Mouse (Mus musculus) limb, embryonic 13.5 days (tissue): ENCODE data around the gene Epo. TPM values are rescaled to one million over a fixed set of nuclear protein-coding genes. Genes with fewer than 3 reads are reported as not detected.

ENCODE experiments used
- ATAC-seq: fragments of 200-750 bp; cut with Nextera tagmentation; 2 replicates; pipeline ENCODE4 v1.8.0; 2017; ENCODE audit warnings: low read depth, moderate number of reproducible peaks, moderate TSS enrichment; ENCODE audit not compliant: low FRiP score
- H3K27ac ChIP-seq: fragments of 300-500 bp; sonication (generic); 2 replicates; pipeline ENCODE4 v1.5.1; 2015; ENCODE audit warnings: inconsistent platforms, mild to moderate bottlenecking, moderate library complexity
- H3K27me3 ChIP-seq: fragments of 300-500 bp; sonication (generic); 2 replicates; pipeline ENCODE4 v1.6.1; 2015; ENCODE audit warnings: mild to moderate bottlenecking, inconsistent platforms
- H3K36me3 ChIP-seq: fragments of 300-500 bp; sonication (generic); 2 replicates; pipeline ENCODE4 v1.6.1; 2015; ENCODE audit warnings: inconsistent platforms, mild to moderate bottlenecking, moderate library complexity
- H3K4me1 ChIP-seq: fragments of 300-500 bp; sonication (generic); 2 replicates; pipeline ENCODE4 v1.6.1; 2015; ENCODE audit warnings: inconsistent platforms
- H3K4me2 ChIP-seq: fragments of 300-500 bp; sonication (generic); replicated peaks from 2 replicates; pipeline ENCODE4 v1.6.1; 2015; ENCODE audit warnings: inconsistent platforms, mild to moderate bottlenecking, moderate library complexity
- H3K4me3 ChIP-seq: fragments of 300-500 bp; sonication (generic); 2 replicates; pipeline ENCODE4 v1.5.1; 2015; ENCODE audit warnings: moderate library complexity, mild to moderate bottlenecking, inconsistent platforms
- H3K9ac ChIP-seq: fragments of 300-500 bp; sonication (generic); 2 replicates; pipeline ENCODE4 v1.6.1; 2015; ENCODE audit warnings: mild to moderate bottlenecking, inconsistent platforms
- H3K9me3 ChIP-seq: fragments of 300-500 bp; sonication (generic); 2 replicates; pipeline ENCODE4 v1.6.1; 2016; ENCODE audit warnings: inconsistent platforms
- WGBS: fragments of 180-500 bp; shearing (Covaris S2); methylation state at CpG from one replicate; pipeline ENCODE4 v1.1.7; 2015; 5-methylcytosine and 5-hydroxymethylcytosine counted together
- polyA plus RNA-seq: library from polyadenylated mRNA; unstranded; fragments of >200 nt; fragmentation: Nextera tagmentation; extraction: Ambion mirVana; gene quantifications from 2 replicates; pipeline ENCODE4 v1.2.1, GENCODE M21; 2015

The Epo gene
- polyA plus RNA-seq, 1 experiment from 2014 or later = 0.78 TPM

DNA sequence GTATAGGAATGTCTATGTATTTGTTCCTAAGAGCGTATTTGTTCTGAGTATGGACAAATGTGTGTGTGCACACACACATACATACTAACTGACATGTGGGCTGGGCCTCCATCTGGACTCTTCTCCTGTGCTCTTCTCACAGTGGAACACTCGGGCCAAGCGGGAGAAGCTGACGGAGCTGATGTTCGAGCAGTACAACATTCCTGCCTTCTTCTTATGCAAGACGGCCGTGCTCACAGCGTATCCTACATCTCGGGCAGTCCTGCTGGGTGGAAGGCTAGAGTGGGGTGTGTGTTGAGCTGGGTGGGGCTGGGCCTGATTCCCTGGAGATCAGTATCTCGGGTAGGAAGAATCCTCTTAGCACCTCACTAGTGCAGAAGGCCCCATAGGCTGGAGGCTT is 29.9 kb upstream of the Epo start:
- H3K27ac ChIP-seq = no peak overlapping the region
- 72% methylated on average over 10 of the region's 10 CpGs for WGBS
- no peak overlapping the region for H3K4me3 ChIP-seq
- H3K4me1 ChIP-seq = no peaks in the 10 kb centered on the region
- no peak for ATAC-seq
- H3K9ac ChIP-seq = no peak overlapping the region
- H3K27me3 ChIP-seq = no peaks in the 10 kb centered on the region
- no peaks in the 10 kb centered on the region for H3K36me3 ChIP-seq
- H3K9me3 ChIP-seq = no peaks in the 10 kb centered on the region
- no peak overlapping the region for H3K4me2 ChIP-seq

DNA sequence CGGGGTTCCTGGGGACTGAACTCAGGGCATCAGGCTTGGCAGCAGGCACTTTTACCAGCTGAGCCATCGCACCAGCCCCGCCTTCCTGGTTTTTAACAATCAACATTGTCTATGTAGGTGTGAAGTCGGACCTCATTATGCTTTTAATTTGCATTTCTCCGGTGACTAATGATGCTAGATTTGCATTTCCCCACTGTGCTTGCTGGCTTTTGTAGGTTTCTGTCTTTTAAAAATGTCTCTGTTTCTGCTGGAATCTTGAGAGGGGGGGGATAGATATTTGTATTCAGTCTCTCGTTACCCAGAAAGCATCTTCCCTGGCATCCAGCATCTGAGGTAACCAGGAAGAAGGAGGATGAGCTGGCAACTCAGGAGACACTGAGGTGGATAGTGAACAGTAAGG is 28.5 kb upstream of the Epo start:
- Histone ChIP-seq H3K9ac (no peak overlapping the region), H3K4me3 (no peak overlapping the region), H3K27me3 (no peaks in the 10 kb centered on the region), H3K4me2 (no peak overlapping the region), H3K36me3 (no peaks in the 10 kb centered on the region), H3K4me1 (no peaks in the 10 kb centered on the region), H3K9me3 (no peaks in the 10 kb centered on the region), H3K27ac (no peak overlapping the region)
- 62% methylated on average over 6 of the region's 6 CpGs for whole genome bisulfite sequencing
- ATAC-seq = no peak

DNA sequence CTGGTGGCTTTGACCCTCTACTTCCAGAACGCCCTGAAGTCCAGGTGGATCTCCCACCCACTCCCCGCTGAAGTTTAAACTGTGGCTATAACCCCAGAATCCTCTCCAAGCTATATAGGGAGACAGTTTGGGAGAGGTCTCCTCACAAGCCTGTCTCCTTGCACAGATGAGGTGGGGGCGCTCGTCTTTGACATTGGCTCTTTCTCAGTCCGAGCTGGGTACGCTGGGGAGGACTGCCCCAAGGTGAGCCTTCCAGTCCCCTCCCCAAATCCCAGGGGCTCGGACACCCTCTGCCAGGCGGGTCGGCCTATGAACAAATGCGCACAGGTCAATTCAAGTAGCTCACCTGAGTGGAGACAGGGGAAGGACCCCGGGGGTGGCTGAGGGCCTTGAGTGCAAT is 20.9 kb upstream of the Epo start:
- no peak overlapping the region for H3K9ac ChIP-seq
- H3K27ac ChIP-seq = no peak overlapping the region
- H3K4me1 ChIP-seq = peaks cover 8% of the 10 kb centered on the region; the same call in 1 of the 2 replicates
- peaks cover 19% of the 10 kb centered on the region for H3K27me3 ChIP-seq
- H3K36me3 ChIP-seq = no peaks in the 10 kb centered on the region
- peak overlapping the region; percentile 53; the same call in 1 of the 2 replicates for H3K4me2 ChIP-seq
- WGBS = 44% methylated on average over 11 of the region's 11 CpGs
- 0 out of 2 replicates have a peak, but pooled peaks have one; percentile 36 for ATAC-seq
- no peaks in the 10 kb centered on the region for H3K9me3 ChIP-seq
- no peak overlapping the region for H3K4me3 ChIP-seq

DNA sequence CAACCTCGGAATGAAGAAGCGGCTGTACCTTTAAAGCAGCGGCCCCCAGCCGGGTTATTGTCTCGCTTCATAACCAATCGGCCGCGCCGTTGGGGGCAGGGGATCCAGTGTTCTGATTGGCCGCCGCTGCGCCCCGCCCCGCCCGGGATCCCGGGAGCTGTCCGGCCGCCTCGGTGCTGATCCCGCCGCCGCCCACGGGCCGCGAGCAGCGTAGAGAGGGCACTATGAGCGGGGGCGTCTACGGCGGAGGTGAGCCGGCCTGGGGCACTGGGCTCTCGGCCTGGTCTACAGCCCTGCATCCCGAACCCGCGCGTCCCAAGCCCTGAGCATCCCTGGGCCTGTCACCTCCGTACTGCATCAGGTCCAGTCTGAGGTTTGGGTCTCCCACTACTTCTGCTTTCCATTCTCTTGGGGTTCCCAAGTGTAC is 20.4 kb upstream of the Epo start, which contains the start of gene Actl6b:
TSS of gene Actl6b (plus strand) at position 107 of the 427 bp plus-strand sequence.
- WGBS = 1% methylated on average over 37 of the region's 37 CpGs
- Histone ChIP-seq H3K27me3 (peaks cover 19% of the 10 kb centered on the region), H3K4me3 (peak within 1 kb of the TSS; percentile 19), H3K4me2 (peak within 1 kb of the TSS; percentile 53), H3K9ac (no peak within 1 kb of the TSS), H3K4me1 (peaks cover 8% of the 10 kb centered on the region; the same call in 1 of the 2 replicates), H3K9me3 (no peaks in the 10 kb centered on the region), H3K36me3 (no peaks in the 10 kb centered on the region), H3K27ac (no peak within 1 kb of the TSS)
- ATAC-seq = peak; percentile 77

DNA sequence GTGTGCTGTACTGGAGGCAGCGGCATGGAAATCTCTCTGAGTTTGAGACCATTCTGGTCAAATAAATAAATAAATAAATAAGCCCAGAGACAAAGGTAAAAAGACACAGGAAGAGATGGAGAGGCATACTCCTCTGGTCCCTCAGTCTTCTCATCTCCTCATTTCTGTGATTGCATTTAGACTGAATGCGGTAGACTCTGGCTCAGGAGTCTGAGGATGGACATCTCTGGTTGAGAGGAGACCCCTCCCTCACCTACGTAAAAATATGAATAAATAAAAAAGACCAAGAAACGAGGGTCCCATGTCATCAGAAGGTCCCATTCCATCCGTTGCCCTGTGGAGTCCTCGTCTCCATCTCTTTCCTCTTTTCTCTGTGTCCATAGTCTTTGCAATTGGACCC is 20.0 kb upstream of the Epo start:
- H3K4me1 ChIP-seq = peaks cover 8% of the 10 kb centered on the region; the same call in 1 of the 2 replicates
- no peak overlapping the region for H3K9ac ChIP-seq
- peak overlapping the region; percentile 53 for H3K4me2 ChIP-seq
- ATAC-seq = no peak
- 32% methylated on average over 6 of the region's 6 CpGs for WGBS
- no peaks in the 10 kb centered on the region for H3K9me3 ChIP-seq
- H3K36me3 ChIP-seq = no peaks in the 10 kb centered on the region
- H3K27ac ChIP-seq = no peak overlapping the region
- peaks cover 19% of the 10 kb centered on the region for H3K27me3 ChIP-seq
- peak overlapping the region; percentile 19 for H3K4me3 ChIP-seq

DNA sequence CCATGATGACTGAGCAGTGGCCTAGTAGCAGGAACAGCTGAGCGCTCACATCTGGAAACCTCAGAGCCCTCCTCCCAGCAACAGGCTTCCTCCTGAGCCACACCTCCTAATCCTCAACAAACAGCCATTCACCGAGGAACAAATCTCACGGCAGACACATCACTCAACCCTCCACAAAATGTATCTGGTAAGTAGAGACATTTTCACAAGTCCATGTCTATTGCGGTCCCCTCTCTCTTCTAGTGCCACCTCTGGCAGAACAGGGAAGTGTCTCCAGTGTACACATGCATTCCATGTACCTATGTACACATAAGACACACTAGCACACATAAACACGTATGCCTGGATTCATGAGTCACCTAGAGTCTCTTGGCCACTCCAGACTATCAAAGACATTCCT is 18.1 kb upstream of the Epo start:
- H3K4me2 ChIP-seq = no peak overlapping the region
- ATAC-seq = no peak
- H3K27ac ChIP-seq = no peak overlapping the region
- no peak overlapping the region for H3K4me3 ChIP-seq
- no peaks in the 10 kb centered on the region for H3K36me3 ChIP-seq
- no peaks in the 10 kb centered on the region for H3K9me3 ChIP-seq
- H3K9ac ChIP-seq = no peak overlapping the region
- peaks cover 19% of the 10 kb centered on the region for H3K27me3 ChIP-seq
- H3K4me1 ChIP-seq = peaks cover 8% of the 10 kb centered on the region; the same call in 1 of the 2 replicates
- WGBS = 76% methylated on average over 5 of the region's 5 CpGs

DNA sequence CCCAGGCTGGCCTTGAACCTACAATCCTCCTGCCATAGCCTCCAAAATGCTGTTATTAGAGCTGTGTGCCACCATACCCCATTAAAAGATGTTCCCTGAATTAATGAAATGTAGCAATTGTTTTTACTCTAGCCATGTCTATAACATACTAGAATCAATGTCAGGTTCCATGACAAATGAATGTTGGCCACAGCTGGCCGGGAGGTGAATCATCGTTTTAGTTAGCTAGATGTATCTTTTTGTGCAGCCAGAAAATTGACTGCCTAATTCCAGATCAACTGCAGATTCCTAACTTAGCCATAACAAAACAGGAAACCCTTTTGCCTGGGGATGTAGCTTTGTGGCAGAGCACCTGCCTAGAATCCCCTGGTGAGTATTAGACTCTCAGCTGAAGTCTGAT is 16.8 kb upstream of the Epo start:
- Histone ChIP-seq H3K27me3 (peaks cover 14% of the 10 kb centered on the region), H3K4me3 (no peak overlapping the region), H3K9me3 (no peaks in the 10 kb centered on the region), H3K4me1 (peaks cover 8% of the 10 kb centered on the region; the same call in 1 of the 2 replicates), H3K4me2 (no peak overlapping the region), H3K36me3 (no peaks in the 10 kb centered on the region), H3K9ac (no peak overlapping the region), H3K27ac (no peak overlapping the region)
- WGBS = 91% methylated on average over 2 of the region's 2 CpGs
- no peak for ATAC-seq

DNA sequence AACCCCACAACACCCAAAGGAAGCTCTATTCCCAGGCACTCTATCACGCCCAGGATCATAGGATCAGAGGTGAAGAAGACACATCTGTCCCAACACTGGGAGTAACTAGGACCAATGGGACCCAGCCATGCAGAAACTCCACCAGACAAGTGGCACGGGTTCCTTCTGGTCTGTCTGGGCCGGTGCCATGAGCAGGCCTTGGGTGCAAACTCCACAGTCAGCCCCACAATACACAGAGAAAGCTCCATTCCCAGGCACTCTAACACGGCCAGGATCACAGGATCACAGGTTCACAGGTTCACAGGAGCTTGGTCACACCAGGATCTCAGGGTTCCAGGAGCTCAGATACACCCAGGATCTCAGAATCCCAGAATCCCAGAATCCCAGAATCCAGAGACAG is 12.6 kb upstream of the Epo start:
- no peak overlapping the region for H3K4me3 ChIP-seq
- H3K27me3 ChIP-seq = no peaks in the 10 kb centered on the region
- H3K9me3 ChIP-seq = no peaks in the 10 kb centered on the region
- H3K9ac ChIP-seq = no peak overlapping the region
- H3K4me1 ChIP-seq = no peaks in the 10 kb centered on the region
- no peak overlapping the region for H3K27ac ChIP-seq
- H3K36me3 ChIP-seq = no peaks in the 10 kb centered on the region
- ATAC-seq = no peak
- WGBS = 70% methylated on average over 4 of the region's 4 CpGs
- no peak overlapping the region for H3K4me2 ChIP-seq

DNA sequence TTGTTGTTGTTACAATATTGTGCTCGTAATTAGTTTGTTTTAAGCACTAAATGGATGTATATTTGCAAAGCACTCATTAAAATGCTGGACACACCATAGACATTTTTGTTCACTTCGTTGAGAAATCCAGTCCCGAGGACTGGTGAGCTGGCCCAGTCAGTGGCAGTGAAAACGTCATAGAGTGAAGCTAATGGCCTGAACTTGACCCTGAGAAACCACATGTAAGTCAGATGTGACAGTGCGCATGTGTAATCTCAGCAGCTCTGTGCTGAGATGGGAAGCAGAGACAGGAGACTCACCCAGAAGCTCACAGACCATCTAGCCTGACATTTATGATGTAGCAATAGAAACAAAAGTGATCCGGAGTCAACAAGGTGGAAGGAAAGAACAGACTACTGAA is 11.9 kb upstream of the Epo start:
- WGBS = 60% methylated on average over 6 of the region's 6 CpGs
- Histone ChIP-seq H3K9me3 (no peaks in the 10 kb centered on the region), H3K4me3 (no peak overlapping the region), H3K4me1 (no peaks in the 10 kb centered on the region), H3K36me3 (no peaks in the 10 kb centered on the region), H3K27me3 (no peaks in the 10 kb centered on the region), H3K9ac (no peak overlapping the region), H3K4me2 (no peak overlapping the region), H3K27ac (no peak overlapping the region)
- no peak for ATAC-seq

DNA sequence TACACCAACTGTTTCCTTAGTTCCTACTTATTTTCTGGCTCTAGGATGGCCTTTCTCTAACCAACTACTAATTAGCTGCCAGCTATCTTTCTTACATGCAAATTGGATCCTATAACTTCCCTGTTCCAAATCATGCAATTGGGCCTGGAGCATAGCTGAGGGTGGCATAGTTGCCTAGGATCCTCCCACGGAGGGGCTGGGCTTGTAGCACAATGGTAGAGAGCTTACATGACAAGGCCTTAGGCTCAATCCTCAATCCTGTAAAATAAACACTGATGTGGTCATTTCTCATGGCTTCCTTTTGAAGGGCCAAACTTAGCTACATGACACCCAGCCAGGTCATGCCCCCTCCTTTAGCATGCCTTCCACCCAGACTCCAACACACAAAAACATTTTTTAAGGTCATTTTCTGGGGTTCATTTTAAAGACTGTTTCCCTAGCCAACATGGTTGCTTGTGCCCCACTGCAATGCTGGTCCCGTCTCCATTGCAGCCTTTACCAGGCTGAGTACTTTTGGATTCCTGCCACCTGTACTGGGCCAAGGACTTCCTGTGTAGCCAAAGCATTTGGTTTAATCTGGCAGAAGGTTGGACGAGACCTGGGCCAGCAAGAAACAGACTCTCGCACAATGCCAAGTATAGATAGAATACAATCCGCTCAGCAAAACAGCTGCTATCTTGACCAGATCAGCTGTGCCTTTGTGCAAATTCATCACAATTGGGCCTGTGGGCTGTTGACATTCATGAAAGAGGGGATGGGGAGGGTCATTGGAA is 8.9 kb upstream of the Epo start:
- 73% methylated on average over 5 of the region's 5 CpGs for WGBS
- H3K27me3 ChIP-seq = no peaks in the 10 kb centered on the region
- H3K9ac ChIP-seq = no peak overlapping the region
- H3K36me3 ChIP-seq = no peaks in the 10 kb centered on the region
- no peak overlapping the region for H3K27ac ChIP-seq
- no peaks in the 10 kb centered on the region for H3K9me3 ChIP-seq
- H3K4me2 ChIP-seq = no peak overlapping the region
- no peak for ATAC-seq
- no peak overlapping the region for H3K4me3 ChIP-seq
- H3K4me1 ChIP-seq = no peaks in the 10 kb centered on the region

DNA sequence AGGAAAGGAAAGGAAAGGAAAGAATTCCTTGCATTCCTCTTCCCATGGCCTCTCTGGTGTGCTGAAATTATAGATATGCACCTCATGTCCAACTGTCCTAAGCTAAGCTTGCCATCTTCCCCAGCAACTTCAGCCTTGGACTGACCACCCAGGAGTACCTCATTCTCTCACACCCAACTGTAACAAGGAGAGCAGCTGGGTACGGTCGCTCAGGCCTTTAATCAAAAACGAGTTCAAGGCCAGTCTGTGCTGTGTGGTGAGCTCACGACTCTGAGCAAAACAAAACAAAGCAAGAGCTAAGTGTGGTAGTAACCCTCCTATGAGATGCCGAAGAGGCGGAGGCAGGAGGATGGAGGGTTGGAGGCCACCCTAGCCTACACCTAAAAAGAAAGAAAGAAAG is 7.9 kb upstream of the Epo start:
- ATAC-seq = no peak
- H3K4me2 ChIP-seq = no peak overlapping the region
- no peaks in the 10 kb centered on the region for H3K9me3 ChIP-seq
- H3K4me1 ChIP-seq = no peaks in the 10 kb centered on the region
- no peaks in the 10 kb centered on the region for H3K36me3 ChIP-seq
- H3K27ac ChIP-seq = no peak overlapping the region
- WGBS = 70% methylated on average over 6 of the region's 6 CpGs
- no peak overlapping the region for H3K4me3 ChIP-seq
- H3K9ac ChIP-seq = no peak overlapping the region
- no peaks in the 10 kb centered on the region for H3K27me3 ChIP-seq

DNA sequence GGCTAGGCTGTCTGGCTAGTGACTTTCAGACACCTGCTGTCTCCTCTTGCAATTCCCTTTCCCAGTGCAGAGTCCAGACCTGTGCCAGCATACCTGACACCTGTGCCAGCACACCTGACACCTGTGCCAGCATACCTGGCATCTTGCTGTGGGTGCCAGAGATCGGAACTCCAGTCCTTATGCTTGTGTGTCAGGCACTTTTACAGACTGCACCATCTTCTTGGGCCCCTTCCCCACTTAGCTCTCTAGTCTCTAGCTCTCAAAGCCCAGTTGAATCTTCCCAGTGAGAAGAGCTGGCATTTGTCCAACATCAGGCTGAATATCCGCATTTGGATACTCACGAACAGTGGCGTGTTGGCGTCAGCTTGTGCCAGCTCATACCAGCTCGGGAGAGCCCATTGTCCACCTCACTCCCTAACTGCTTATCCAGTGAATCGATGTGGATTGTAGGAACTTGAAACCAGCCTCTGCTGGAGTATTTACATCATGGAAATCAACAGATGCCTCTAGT is 6.3 kb upstream of the Epo start:
- Histone ChIP-seq H3K4me1 (no peaks in the 10 kb centered on the region), H3K4me2 (no peak overlapping the region), H3K4me3 (no peak overlapping the region), H3K36me3 (no peaks in the 10 kb centered on the region), H3K27me3 (no peaks in the 10 kb centered on the region), H3K27ac (no peak overlapping the region), H3K9ac (no peak overlapping the region), H3K9me3 (no peaks in the 10 kb centered on the region)
- WGBS = 78% methylated on average over 7 of the region's 7 CpGs
- no peak for ATAC-seq

DNA sequence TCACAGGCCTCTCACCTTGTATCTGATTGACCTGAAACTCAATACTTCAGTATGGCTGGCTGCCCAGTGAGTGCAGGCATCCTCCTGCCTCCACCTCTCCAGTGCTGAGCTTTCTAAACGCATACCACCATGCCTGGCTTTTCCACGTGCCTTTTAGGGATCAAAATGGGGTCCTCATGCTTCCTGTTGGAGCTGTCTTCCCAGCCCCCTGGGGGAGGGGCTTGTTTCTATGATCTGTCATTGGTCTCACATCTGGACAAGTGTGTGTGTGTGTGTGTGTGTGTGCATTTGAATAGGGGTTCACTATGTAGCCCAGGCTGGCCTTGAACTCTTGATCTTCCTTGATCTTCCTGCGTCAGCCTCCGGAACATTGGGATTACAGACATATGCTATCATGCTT is 4.4 kb upstream of the Epo start:
- Histone ChIP-seq H3K36me3 (no peaks in the 10 kb centered on the region), H3K4me3 (no peak overlapping the region)
- ATAC-seq = no peak

More for the DNA sequence above, 4.4 kb upstream of the Epo start:
- Histone ChIP-seq H3K9me3 (no peaks in the 10 kb centered on the region), H3K4me1 (peaks cover 4% of the 10 kb centered on the region; the same call in 1 of the 2 replicates), H3K4me2 (no peak overlapping the region), H3K9ac (no peak overlapping the region), H3K27me3 (no peaks in the 10 kb centered on the region), H3K27ac (no peak overlapping the region)
- 55% methylated on average over 4 of the region's 4 CpGs for WGBS
